Mouse (Mus musculus) lung, postnatal 10 days (tissue): Measurements from ENCODE around the gene Neb.
A peak's percentile ranks its signal among the peaks of the same experiment; 100 is the strongest.

Experiments used
- DNase-seq: peaks from one replicate; pipeline ENCODE4 v3.0.0; 2021

Gene Neb

DNA sequence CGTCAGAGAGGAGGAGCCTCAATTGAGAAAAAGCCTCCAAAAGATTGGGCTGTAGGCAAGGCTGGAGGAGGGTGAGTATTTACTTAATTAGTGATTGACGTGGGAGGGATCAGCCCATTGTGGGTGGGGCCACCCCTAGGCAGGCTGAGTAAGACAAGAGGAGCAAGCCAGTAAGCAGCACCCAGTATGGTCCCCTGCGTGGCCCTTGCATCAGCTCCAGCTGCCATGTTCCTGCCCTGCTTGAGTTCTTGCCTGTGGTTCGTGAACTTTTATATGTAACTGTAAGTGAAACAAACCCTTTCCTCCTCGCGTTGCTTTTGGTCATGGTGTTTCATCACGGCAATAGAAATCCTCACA lies at the start of gene Neb:
TSS of gene Neb (minus strand) at position 27 of the 357 bp plus-strand sequence.
- peak; percentile 38 for DNase-seq

DNA sequence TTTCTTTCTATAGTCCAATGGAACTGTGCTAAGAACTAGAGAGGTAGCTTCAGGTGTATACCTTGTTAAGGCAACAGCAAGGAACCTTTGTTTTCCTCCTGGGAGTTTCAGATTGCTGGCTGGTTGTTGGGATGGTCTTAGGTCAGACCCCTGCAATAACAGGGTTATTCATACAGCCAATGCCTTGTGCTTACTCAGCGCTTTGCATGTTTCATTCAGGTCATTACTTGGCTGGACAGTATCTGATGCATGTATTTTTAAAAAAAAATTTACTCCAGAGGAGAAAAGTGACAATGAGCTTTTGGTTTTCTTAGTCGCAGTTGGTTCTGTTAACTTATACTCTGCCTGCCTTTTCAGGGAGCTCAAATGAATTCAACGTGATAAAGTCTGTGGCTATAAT lies 49.1 kb upstream of the Neb start:
- no peak for DNase-seq

- no peak for DNase-seq
Measured at GRCm38 (mm10) chr2:52426041-52426440, 47.8 kb upstream of the Neb start.

DNA sequence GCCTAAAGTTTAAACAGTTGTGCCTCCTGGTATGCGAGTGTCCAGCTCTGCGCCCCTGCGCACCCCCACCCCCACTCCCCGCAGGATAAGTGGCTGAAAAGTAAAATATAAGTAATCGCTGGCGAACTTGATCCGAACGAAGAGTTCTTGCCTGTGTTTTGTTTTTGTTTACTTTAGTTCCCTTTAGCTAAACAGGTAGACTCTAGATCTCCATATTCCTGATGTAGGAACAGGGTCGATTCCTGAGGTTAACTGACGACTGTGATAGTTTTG lies 47.2 kb upstream of the Neb start:
- DNase-seq, result peak; percentile 14

- DNase-seq, result peak; percentile 94
Measured at GRCm38 (mm10) chr2:52424747-52425522, 46.7 kb upstream of the Neb start, which contains the start of gene Arl5a. TSS of gene Arl5a (minus strand) at chr2:52424901.

DNA sequence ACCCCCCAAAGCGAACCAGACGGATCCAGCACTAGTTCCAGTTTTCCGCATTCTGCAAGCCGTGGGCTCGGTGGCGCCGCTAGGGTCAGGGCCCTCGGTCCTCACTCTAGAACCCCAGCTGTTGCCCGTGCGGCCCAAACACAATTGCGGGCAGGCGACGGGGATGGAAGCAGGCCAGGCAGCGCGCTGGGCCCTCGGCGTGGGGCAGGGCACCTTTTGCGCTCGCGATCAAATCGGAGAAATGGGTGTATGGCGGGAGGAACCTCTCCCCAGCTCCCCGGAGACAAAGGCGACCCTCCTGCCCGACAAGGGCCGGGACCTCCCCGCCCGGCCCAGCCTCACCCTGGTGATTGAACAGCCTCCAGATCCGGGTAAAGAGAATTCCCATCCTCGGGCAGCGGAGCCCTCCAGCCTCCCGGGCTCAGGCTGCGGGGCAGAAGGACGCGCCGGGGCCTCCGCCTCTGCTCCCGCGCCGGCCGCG lies 46.0 kb upstream of the Neb start:
- peak; percentile 59 for DNase-seq

- DNase-seq, result no peak
Measured at GRCm38 (mm10) chr2:52423611-52424247, 45.5 kb upstream of the Neb start.

- DNase-seq, result no peak
Measured at GRCm38 (mm10) chr2:52422871-52423610, 44.8 kb upstream of the Neb start.

DNA sequence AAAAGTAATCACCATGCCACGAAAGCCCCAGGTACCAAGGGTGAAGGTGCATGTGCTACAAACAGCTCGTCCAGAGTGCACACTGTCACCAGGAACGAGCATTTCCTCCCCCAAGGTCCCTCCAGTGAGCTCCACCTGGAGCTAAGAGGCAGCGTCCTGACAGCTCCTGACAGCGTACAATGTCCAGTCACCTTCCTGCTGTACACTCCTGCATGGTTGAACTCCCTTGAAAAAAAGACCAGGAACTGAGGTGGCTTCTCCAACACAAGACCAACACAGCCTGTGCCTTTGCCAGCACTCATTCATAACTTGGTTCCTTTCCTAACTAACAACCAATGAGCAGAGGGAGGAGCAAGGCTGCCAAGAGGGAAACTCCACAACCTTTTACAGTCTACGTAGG lies 42.9 kb upstream of the Neb start:
- no peak for DNase-seq

DNA sequence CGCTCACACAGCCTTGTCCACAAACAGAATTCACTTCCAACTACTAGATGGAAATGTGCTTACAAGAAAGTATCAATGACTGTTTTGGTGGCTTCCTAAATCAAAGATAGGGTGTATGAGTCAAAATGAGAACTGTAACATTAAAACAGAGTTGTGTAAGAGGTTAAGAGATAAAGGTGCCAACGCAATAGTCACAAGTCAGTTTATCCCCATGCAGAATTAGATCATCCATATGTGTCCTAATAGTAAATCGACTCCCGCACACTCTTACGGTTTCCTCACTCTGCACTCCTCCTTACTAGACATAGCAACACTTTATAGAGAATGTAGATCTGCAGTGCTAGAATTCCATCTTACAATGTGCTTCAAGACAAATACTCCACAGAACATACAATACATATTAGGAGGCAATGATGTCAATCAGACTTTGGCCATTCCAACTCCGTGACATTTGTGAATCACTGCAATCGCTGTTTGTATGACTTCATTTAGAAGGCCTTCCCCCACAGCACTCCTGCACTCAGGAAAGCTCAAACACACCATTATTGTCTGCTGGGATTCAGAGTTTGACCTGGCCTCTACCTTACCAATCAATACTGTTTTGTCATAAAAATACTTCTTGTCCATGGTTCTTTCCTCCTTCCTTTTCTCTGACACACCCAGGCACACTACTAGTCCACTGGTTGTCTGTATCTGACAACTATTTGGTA lies 41.9 kb upstream of the Neb start:
- DNase-seq, result no peak

DNA sequence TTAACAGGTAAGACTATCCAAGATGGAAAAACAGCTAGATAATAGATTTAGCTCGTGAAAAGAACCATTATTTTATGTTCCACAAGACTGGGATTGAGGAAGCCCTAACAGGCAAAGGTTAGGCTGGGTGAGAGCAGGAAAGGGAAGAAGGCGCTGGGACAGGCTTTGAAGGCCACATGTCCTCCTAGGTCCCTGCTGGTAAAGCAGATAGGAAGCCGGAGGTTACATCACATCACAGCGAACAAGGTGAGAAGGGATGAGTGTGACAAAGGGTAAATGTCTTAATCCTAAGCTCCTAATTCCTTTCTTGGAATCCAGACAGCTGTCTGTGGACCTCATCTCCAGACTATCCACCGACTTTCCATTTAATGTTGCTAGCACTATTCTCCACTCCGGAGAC lies 41.0 kb upstream of the Neb start:
- no peak for DNase-seq

DNA sequence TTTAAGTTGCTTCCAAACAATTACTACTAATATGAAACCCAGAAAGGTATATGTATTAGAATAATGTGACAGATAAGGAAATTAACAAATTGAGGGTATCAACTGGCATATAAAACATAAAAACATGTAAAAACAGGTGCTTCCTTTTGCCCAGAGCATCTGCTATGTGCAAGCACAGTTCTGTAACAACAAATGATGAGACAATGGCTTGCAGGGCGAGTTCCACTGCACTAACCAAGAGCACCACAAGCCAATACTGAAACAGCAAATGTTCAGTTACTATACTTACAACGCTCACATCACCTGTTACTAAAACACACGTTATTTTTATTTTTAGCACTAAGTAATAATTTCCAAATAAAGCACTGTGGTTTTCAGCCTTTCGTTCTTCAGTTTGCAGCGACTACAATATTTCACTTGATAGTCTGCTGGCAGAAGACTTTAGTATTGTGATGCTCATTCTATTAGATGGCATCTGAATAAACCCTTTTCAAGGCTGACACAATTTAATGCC lies 34.3 kb upstream of the Neb start:
- no peak for DNase-seq

DNA sequence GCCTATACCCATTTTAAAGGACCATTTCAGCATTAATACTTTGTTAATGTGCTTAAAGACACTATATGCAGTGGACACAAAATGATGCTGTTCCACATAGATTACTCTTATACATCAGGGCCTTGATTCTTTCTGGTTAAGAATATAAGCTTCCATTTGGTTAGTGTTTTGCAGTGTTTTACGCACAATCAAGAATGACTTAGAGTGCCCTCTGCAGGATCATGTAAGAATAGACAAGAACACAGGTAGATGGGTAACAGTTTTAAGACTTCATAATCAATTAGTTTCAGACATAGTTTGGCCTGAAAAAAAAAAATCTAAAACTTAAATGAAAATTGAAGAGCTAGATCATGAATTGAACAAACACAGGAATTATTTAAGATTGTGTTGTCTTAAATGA lies 28.2 kb upstream of the Neb start:
- peak; percentile 12 for DNase-seq

DNA sequence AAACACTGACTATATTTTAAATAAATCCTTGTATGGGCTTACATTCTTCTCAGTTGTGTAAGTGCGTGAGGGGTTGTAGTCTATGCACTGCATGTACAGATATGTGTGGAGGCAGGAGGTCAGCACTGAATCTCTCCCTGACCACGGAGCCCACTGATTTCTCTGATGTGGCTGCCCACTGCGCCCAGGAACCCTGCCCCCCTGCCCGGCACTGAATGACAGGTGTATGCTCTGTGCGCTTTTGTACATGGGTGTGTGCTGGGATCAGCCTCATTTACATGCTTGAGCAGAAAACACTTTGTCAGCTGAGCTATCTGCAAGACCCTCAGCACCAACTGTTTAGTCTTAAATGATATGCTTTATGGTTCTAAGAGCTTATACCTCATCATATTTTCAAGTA lies 27.0 kb upstream of the Neb start:
- no peak for DNase-seq

DNA sequence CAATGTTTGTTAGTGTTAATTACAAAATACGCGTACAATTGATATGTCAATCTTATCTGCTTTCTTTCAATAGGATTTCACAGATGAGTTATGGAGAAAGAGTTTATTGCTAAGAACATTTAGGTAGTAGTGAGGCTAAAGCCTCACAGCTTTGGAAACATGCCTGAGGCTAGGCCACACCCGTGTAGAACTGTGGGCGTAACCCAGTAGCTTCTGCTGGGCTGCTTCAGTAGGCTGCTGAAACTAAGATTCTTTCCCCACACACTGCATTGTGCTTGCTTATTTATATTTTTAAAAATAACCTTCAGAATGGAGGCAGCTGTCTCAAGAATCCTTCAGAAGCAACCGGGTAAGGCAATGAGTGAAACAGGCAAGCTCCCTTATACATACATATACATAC lies 16.3 kb upstream of the Neb start:
- no peak for DNase-seq

- DNase-seq, result no peak
Measured at GRCm38 (mm10) chr2:52390415-52390975, 12.2 kb upstream of the Neb start.

DNA sequence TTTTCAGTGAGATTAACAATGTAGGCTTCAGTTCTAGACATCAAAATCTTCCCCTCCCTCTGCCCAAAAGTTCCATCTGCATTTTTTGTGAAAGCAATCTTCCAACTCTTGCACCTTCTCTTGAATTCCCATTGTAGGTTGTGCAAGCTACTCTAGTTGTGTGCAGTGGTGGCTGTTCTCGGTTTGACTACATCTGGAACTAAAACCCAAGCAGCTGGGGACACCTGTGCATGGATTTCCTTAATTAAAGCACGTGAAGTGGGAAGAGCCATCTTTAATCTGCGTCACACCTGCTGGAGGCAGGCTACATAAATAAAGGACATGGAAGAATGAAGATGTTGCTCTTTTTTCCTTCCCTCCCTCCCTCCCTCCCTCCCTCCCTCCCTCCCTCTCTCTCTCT lies 11.7 kb upstream of the Neb start:
- DNase-seq, result no peak

DNA sequence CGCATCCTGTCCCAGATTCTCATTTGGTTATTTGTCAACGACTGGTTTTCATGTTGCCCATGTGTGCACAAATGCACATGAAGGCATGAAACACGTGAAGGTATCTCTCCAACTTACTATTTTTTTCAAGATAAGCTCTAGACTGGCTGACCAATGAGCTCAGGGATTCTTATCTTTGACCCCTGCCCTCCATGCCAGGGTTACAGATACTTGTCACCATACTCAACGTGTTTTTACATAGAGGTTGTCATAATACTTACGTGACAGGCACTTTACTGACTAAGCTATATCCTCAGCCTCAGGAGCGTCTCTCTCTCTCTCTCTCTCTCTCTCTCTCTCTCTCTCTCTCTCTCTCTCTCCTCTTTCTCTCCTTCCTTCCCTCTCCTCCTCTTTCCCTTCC lies 8.2 kb upstream of the Neb start:
- DNase-seq, result no peak

- DNase-seq, result peak; percentile 71
Measured at GRCm38 (mm10) chr2:52386037-52386436, 7.8 kb upstream of the Neb start.

DNA sequence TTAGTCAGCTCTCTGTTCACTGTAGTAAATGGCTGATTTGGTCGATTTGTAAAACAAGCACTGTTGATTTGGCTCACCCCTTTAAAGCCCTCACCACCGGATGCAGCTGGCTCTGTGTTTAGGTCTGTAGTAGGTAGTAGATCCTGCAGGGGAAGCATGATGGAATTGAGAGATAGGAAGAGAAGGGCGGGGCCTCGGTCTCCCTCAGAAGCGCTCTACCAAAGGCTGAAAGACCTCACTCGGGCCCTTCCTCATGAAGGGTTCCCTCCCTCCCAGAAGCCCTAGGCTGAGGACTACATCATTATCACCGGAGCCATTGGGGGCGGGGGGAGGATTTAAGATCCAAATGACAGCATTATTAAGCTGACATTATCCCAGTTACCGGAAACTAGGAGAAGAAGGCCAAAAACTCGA lies 581 bp upstream of the Neb start:
- peak; percentile 63 for DNase-seq

DNA sequence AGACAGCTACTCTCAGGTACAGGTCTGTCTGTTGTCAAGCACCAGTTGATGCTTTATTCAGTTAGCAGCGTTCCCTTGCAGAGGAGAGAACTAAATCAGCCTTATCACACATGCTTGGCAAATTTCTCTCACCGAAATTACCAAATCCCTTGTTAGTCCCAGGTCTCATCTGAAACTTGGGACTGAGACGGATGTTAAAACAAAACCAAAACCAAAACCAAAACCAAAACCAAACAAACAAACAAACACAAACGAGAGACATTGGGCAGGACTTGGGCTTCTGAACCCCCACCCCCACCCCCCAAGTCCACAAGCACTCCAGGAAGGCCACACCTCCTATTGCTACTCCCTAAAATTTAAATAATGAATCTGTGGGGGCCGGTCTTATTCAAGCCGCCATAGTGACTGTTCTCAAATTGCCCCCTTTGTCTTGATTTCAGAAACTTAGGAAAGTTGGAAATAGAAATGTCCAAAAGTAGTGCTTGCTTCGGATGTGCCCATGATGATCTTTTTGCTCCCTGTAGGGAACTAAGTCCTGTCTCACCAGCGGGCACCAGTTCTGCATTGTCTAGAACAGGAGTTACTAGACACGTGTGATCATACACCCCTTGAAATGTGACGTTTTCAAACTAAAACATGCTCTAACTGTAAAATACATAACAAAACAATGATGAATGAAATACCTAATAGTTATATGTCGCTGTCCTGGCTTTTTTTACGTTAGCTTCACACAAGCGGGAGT lies 397 bp downstream of the Neb start:
- DNase-seq, result no peak

DNA sequence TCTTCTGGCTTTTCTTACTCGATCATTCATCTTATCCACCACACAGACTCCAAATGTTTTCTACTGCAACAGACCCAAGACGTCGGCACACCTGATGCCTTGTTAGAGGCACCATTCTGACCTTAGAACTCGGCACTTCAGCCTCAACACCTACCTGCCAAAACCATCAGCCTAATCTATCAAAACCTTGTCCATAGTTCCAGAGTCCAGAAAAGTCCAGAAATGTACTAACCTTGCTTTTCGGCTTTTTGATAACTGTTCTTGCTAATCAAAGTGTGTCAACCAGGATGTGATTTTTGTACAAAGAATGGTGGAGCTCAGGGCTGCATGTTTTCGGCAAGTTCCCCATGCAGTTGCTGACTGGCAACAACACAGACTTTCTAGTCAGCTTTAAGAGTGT lies 3.6 kb downstream of the Neb start:
- DNase-seq, result no peak
